Mouse (Mus musculus) lung, embryonic 16.5 days (tissue): ENCODE measurements around the gene Fgfr4. TPM values are rescaled to one million over a fixed set of nuclear protein-coding genes. Genes with fewer than 3 reads are reported as not detected.

ENCODE experiments used
- ATAC-seq: fragments of 200-750 bp; cut with Nextera tagmentation; 2 replicates; pipeline ENCODE4 v1.8.0; 2017; ENCODE audit warnings: low read depth, mild to moderate bottlenecking, moderate library complexity
- H3K27ac ChIP-seq: fragments of 300-500 bp; sonication (generic); 2 replicates; pipeline ENCODE4 v1.5.1; 2014; ENCODE audit warnings: mild to moderate bottlenecking, control low read depth, low read length
- H3K27me3 ChIP-seq: fragments of 300-500 bp; sonication (generic); 2 replicates; pipeline ENCODE4 v1.6.1; 2014; ENCODE audit warnings: low read depth, low read length, mixed read lengths; ENCODE audit not compliant: control insufficient read depth, insufficient read depth
- H3K36me3 ChIP-seq: fragments of 300-500 bp; sonication (generic); 2 replicates; pipeline ENCODE4 v1.6.1; 2014; ENCODE audit warnings: low read length; ENCODE audit not compliant: control insufficient read depth, insufficient read depth
- H3K4me1 ChIP-seq: fragments of 300-500 bp; sonication (generic); replicated peaks from 2 replicates; pipeline ENCODE4 v1.6.1; 2014; ENCODE audit warnings: low read length, mixed read lengths; ENCODE audit not compliant: control insufficient read depth, insufficient read depth
- H3K4me2 ChIP-seq: fragments of 300-500 bp; sonication (generic); 2 replicates; pipeline ENCODE4 v1.6.1; 2014; ENCODE audit warnings: low read depth, low read length, control low read depth
- H3K4me3 ChIP-seq: fragments of 300-500 bp; sonication (generic); 2 replicates; pipeline ENCODE4 v1.5.1; 2014; ENCODE audit warnings: mild to moderate bottlenecking, low read length, control low read depth
- H3K9ac ChIP-seq: fragments of 300-500 bp; sonication (generic); 2 replicates; pipeline ENCODE4 v1.6.1; 2014; ENCODE audit warnings: low read length, control low read depth
- H3K9me3 ChIP-seq: fragments of 300-500 bp; sonication (generic); 2 replicates; pipeline ENCODE4 v1.6.1; 2016; ENCODE audit warnings: low read length; ENCODE audit not compliant: control insufficient read depth
- WGBS: fragments of 180-500 bp; shearing (Covaris S2); extraction: QIAGEN DNeasy Blood & Tissue Kit; methylation state at CpG from one replicate; pipeline ENCODE4 v1.1.7; 2014; 5-methylcytosine and 5-hydroxymethylcytosine counted together
- polyA plus RNA-seq: library from polyadenylated mRNA; unstranded; fragments of >200 nt; fragmentation: Nextera tagmentation; extraction: Ambion mirVana; gene quantifications from 2 replicates; pipeline ENCODE4 v1.2.1, GENCODE M21; 2015

Fgfr4 gene
- polyA plus RNA-seq = 26.3 and 27.7 TPM in 2 replicates

- peak; percentile 86 for ATAC-seq
- Histone ChIP-seq H3K4me2 (peak within 1 kb of the TSS; percentile 81), H3K27me3 (no peaks in the 10 kb centered on the region), H3K36me3 (peaks cover 5% of the 10 kb centered on the region), H3K4me1 (peaks cover 7% of the 10 kb centered on the region), H3K27ac (peak within 1 kb of the TSS; percentile 87), H3K9ac (peak within 1 kb of the TSS; percentile 79), H3K4me3 (peak within 1 kb of the TSS; percentile 72), H3K9me3 (no peaks in the 10 kb centered on the region)
- WGBS = 2% methylated on average over 61 of the region's 68 CpGs
Observed at GRCm38 (mm10) chr13:55152621-55153415, at the start of gene Fgfr4. Gene Fgfr4 (plus strand): TSS chr13:55152640.

GRCm38 (mm10) chr13:55103351-55103750 lies 49.1 kb upstream of the Fgfr4 start:
- no peak for ATAC-seq
- WGBS = 50% methylated on average over 2 of the region's 2 CpGs
- H3K9ac ChIP-seq = no peak overlapping the region
- H3K27me3 ChIP-seq = no peaks in the 10 kb centered on the region
- H3K27ac ChIP-seq = no peak overlapping the region
- no peak overlapping the region for H3K4me3 ChIP-seq
- no peaks in the 10 kb centered on the region for H3K9me3 ChIP-seq
- H3K36me3 ChIP-seq = no peaks in the 10 kb centered on the region
- H3K4me1 ChIP-seq = peaks cover 17% of the 10 kb centered on the region
- no peak overlapping the region for H3K4me2 ChIP-seq

- Histone ChIP-seq H3K27me3 (no peaks in the 10 kb centered on the region), H3K27ac (peak within 1 kb of the TSS; percentile 77), H3K4me1 (peaks cover 11% of the 10 kb centered on the region), H3K9me3 (no peaks in the 10 kb centered on the region), H3K9ac (peak within 1 kb of the TSS; percentile 84), H3K4me3 (peak within 1 kb of the TSS; percentile 70), H3K4me2 (peak within 1 kb of the TSS; percentile 88), H3K36me3 (no peaks in the 10 kb centered on the region)
- peak; percentile 98 for ATAC-seq
- WGBS = under 1% methylated on average over 66 of the region's 66 CpGs
Observed at GRCm38 (mm10) chr13:55105045-55105952, 47.1 kb upstream of the Fgfr4 start, which contains the start of gene Zfp346. Gene Zfp346 (plus strand): TSS chr13:55105311.

- Histone ChIP-seq H3K9ac (peak overlapping the region; percentile 84), H3K4me1 (peaks cover 11% of the 10 kb centered on the region), H3K36me3 (no peaks in the 10 kb centered on the region), H3K9me3 (no peaks in the 10 kb centered on the region), H3K4me3 (peak overlapping the region; percentile 70), H3K27ac (no peak overlapping the region; the same call in 1 of the 2 replicates), H3K4me2 (peak overlapping the region; percentile 88), H3K27me3 (no peaks in the 10 kb centered on the region)
- 16% methylated on average over 8 of the region's 8 CpGs for WGBS
- no peak for ATAC-seq
Observed at GRCm38 (mm10) chr13:55105953-55106691, 46.3 kb upstream of the Fgfr4 start.

GRCm38 (mm10) chr13:55107116-55107515 lies 45.3 kb upstream of the Fgfr4 start:
- no peak for ATAC-seq
- no peak overlapping the region for H3K9ac ChIP-seq

GRCm38 (mm10) chr13:55107694-55108093 lies 44.7 kb upstream of the Fgfr4 start:
- H3K4me2 ChIP-seq = no peak overlapping the region
- H3K36me3 ChIP-seq = no peaks in the 10 kb centered on the region
- H3K27ac ChIP-seq = no peak overlapping the region
- H3K9me3 ChIP-seq = no peaks in the 10 kb centered on the region
- H3K27me3 ChIP-seq = no peaks in the 10 kb centered on the region
- WGBS = 79% methylated on average over 8 of the region's 8 CpGs
- no peak for ATAC-seq
- no peak overlapping the region for H3K4me3 ChIP-seq
- no peak overlapping the region for H3K9ac ChIP-seq
- H3K4me1 ChIP-seq = peaks cover 11% of the 10 kb centered on the region

More at GRCm38 (mm10) chr13:55107116-55107515, 45.3 kb upstream of the Fgfr4 start:
- Histone ChIP-seq H3K27ac (no peak overlapping the region), H3K27me3 (no peaks in the 10 kb centered on the region), H3K4me1 (peaks cover 11% of the 10 kb centered on the region), H3K4me2 (no peak overlapping the region), H3K36me3 (no peaks in the 10 kb centered on the region), H3K4me3 (no peak overlapping the region), H3K9me3 (no peaks in the 10 kb centered on the region)
- 83% methylated on average over 4 of the region's 4 CpGs for WGBS

GRCm38 (mm10) chr13:55114375-55114774 lies 38.1 kb upstream of the Fgfr4 start:
- no peak overlapping the region for H3K27ac ChIP-seq
- no peak overlapping the region for H3K4me2 ChIP-seq
- H3K9me3 ChIP-seq = no peaks in the 10 kb centered on the region
- no peak overlapping the region for H3K9ac ChIP-seq
- H3K27me3 ChIP-seq = no peaks in the 10 kb centered on the region
- no peaks in the 10 kb centered on the region for H3K4me1 ChIP-seq
- ATAC-seq = no peak
- WGBS = 79% methylated on average over 6 of the region's 6 CpGs
- H3K36me3 ChIP-seq = peaks cover 14% of the 10 kb centered on the region
- no peak overlapping the region for H3K4me3 ChIP-seq

GRCm38 (mm10) chr13:55124903-55125302 lies 27.5 kb upstream of the Fgfr4 start:
- Histone ChIP-seq H3K4me2 (no peak overlapping the region), H3K4me3 (no peak overlapping the region), H3K9ac (no peak overlapping the region), H3K36me3 (peaks cover 19% of the 10 kb centered on the region), H3K9me3 (no peaks in the 10 kb centered on the region), H3K27ac (no peak overlapping the region), H3K4me1 (no peaks in the 10 kb centered on the region), H3K27me3 (no peaks in the 10 kb centered on the region)
- ATAC-seq = no peak
- WGBS = 88% methylated on average over 6 of the region's 6 CpGs
